In the genomic region with DNA sequence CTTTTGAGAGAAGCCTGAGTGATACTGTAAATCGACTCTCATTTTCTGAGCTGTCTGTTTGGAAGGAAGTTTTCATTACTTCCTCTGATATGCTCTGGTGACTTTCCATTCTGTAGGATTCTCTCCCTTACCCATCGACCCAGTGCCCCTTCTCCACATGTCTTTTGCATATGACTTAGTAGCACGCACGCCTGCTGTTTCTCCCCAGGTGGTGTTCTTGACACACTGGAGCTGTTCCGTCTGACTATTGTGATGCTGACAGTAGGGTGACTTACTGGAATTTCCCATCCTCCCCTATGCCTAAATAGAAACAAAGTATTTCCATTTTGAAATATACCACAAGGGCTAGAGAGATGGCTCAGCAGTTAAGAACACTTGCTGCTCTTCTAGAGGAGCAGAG, we compare ENCODE assay signal across 26 mouse cellular contexts.
"Had no signal": no experiment of that assay in that cellular context is flagged by ENCODE, and none has a peak within 500 bp of the region (broad histone marks: within the 10 kb centered on the region; RNA-seq: fewer than 3 reads in every experiment).

No protein-coding gene starts in this region.

- H3K4me1 ChIP-seq: heart, embryonic 10.5 days; heart, embryonic 12.5 days; hindbrain, embryonic 10.5 days; hindbrain, embryonic 12.5 days; hindbrain, embryonic 15.5 days; kidney, embryonic 15.5 days; limb, embryonic 13.5 days; limb, embryonic 15.5 days; liver, embryonic 12.5 days had no signal

- H3K9ac ChIP-seq: heart, embryonic 12.5 days; hindbrain, embryonic 12.5 days; hindbrain, embryonic 15.5 days; kidney, embryonic 15.5 days; limb, embryonic 13.5 days; limb, embryonic 15.5 days; liver, embryonic 12.5 days; liver, embryonic 14.5 days had no signal

- ATAC-seq: hindbrain, postnatal 0 days; intestine, embryonic 16.5 days; liver, embryonic 12.5 days had no signal

- H3K36me3 ChIP-seq: heart, embryonic 10.5 days; heart, embryonic 12.5 days; hindbrain, embryonic 10.5 days; hindbrain, embryonic 12.5 days; hindbrain, embryonic 15.5 days; kidney, embryonic 15.5 days; limb, embryonic 13.5 days; limb, embryonic 15.5 days; liver, embryonic 12.5 days had no signal

- H3K27me3 ChIP-seq: heart, embryonic 12.5 days; hindbrain, embryonic 12.5 days; hindbrain, embryonic 15.5 days; kidney, embryonic 15.5 days; limb, embryonic 13.5 days; limb, embryonic 15.5 days; liver, embryonic 12.5 days had no signal

- H3K27ac ChIP-seq: gastrocnemius, adult 2 months; heart, embryonic 10.5 days; hindbrain, embryonic 10.5 days; hindbrain, embryonic 12.5 days; hindbrain, embryonic 15.5 days; hindbrain, postnatal 0 days; kidney, embryonic 15.5 days; kidney, postnatal 0 days; layer of hippocampus, adult 2 months; left cerebral cortex, adult 2 months; limb, embryonic 13.5 days; limb, embryonic 15.5 days; liver, embryonic 12.5 days; liver, embryonic 14.5 days had no signal

- DNase-seq: gastrocnemius, adult 2 months; gastrocnemius, postnatal 10 days; gastrocnemius, postnatal 25 days; heart, adult 18-20 months; heart, postnatal 10 days; heart, postnatal 4 days; kidney, adult 11 months; kidney, adult 2 months; kidney, adult 9 months; kidney, postnatal 25 days; kidney, postnatal 4 days had no signal

- H3K4me3 ChIP-seq: gastrocnemius, adult 2 months; heart, embryonic 10.5 days; heart, embryonic 12.5 days; hindbrain, embryonic 10.5 days; hindbrain, embryonic 12.5 days; hindbrain, embryonic 15.5 days; kidney, embryonic 15.5 days; layer of hippocampus, adult 2 months; left cerebral cortex, adult 2 months; limb, embryonic 13.5 days; limb, embryonic 15.5 days; liver, embryonic 12.5 days had no signal

- H3K9me3 ChIP-seq: heart, embryonic 10.5 days; hindbrain, embryonic 12.5 days; hindbrain, embryonic 15.5 days; kidney, embryonic 15.5 days; limb, embryonic 13.5 days; limb, embryonic 15.5 days; liver, embryonic 12.5 days had no signal
